Mouse (Mus musculus) cortical plate, adult 2 months (tissue): ENCODE data around the gene Pcsk4.

Experiments
- CTCF ChIP-seq: fragments of 200-500 bp; IDR thresholded peaks from 2 replicates; pipeline ENCODE4 v1.5.1; 2011; ENCODE audit warnings: mild to moderate bottlenecking, control low read depth, low read length; ENCODE audit not compliant: insufficient read depth; ENCODE audit errors: extremely low read depth
- POLR2A ChIP-seq: fragments of 200-500 bp; IDR thresholded peaks from 2 replicates; pipeline ENCODE4 v1.6.1; 2011; ENCODE audit warnings: mild to moderate bottlenecking, low read length, control low read depth; ENCODE audit not compliant: insufficient read depth; ENCODE audit errors: extremely low read depth

DNA sequence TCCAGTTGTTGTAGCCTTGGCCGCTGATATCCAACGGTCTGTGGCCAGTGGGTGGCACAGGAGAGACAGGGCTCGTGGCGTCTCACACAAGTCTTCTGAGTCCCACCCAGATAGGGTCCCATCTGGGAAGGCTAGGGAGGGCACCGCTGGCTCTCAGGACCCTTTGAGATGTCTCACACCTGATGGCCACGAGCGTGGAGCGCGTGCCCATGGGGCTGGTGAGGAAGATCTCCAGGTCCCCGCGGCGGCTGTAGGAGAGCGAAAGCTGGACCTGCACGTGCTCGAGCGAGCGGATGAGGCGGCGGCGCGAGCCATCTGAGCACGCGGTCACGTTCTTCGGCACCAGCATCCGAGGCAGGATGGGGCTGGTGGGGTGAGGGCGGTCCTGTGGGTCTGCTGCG, 6.5 kb downstream of the Pcsk4 start:
- TF ChIP-seq POLR2A (no peak), CTCF (no peak)
